Mouse (Mus musculus) megakaryocyte, embryonic 14.5 days (primary cell): ENCODE measurements around the gene Dap.

Experiments
- FLI1 ChIP-seq: IDR thresholded peaks from 2 replicates; pipeline ENCODE4 v1.6.1; 2012; ENCODE audit warnings: low read length, inconsistent platforms, mixed read lengths
- GATA1 ChIP-seq: IDR thresholded peaks from 3 replicates; pipeline ENCODE4 v1.6.1; 2012; ENCODE audit warnings: mixed read lengths, low read length, inconsistent platforms, borderline replicate concordance

GRCm38 (mm10) chr15:31279577-31280004 lies 55.5 kb downstream of the Dap start:
- TF ChIP-seq GATA1 (no peak), FLI1 (no peak)
